In genomic region chr4:115821928-115822327, GRCm38 (mm10) we compare ENCODE assay signal across 18 mouse cellular contexts. TPM values are rescaled to one million over a fixed set of nuclear protein-coding genes. Genes with fewer than 3 reads are reported as not detected.
DNase-seq lines count a peak whose midpoint lies in the region; ATAC-seq lines count a peak whose summit lies in the region.
"Had no signal": no experiment of that assay in that cellular context is flagged by ENCODE, and none has a peak within 500 bp of the region (broad histone marks: within the 10 kb centered on the region; RNA-seq: fewer than 3 reads in every experiment).

No protein-coding gene starts in this region.

- H3K4me3 ChIP-seq in liver, embryonic 13.5 days (replicated peaks) = no peak overlapping the region
- no peak overlapping the region for H3K4me3 ChIP-seq in liver, embryonic 11.5 days (ENCODE audit: low read depth, low read length)
- H3K4me3 ChIP-seq: kidney, embryonic 15.5 days; limb, embryonic 10.5 days; neural tube, embryonic 15.5 days had no signal

- WGBS in liver, embryonic 13.5 days (ENCODE audit: insufficient replicate concordance) = 31% methylated on average over 3 of the region's 3 CpGs
- whole genome bisulfite sequencing in liver, embryonic 11.5 days = 54% methylated on average over 3 of the region's 3 CpGs

- no peak overlapping the region; the same call in 1 of the 2 replicates for H3K9ac ChIP-seq in liver, embryonic 13.5 days
- no peak overlapping the region for H3K9ac ChIP-seq in liver, embryonic 11.5 days (ENCODE audit: low read depth, low read length)
- H3K9ac ChIP-seq: forebrain, postnatal 0 days; kidney, embryonic 15.5 days; neural tube, embryonic 15.5 days had no signal

- no peak overlapping the region for H3K4me2 ChIP-seq in liver, embryonic 13.5 days
- no peak overlapping the region for H3K4me2 ChIP-seq in liver, embryonic 11.5 days
- H3K4me2 ChIP-seq: kidney, embryonic 15.5 days; neural tube, embryonic 15.5 days had no signal

- no peaks in the 10 kb centered on the region for H3K36me3 ChIP-seq in liver, embryonic 13.5 days
- no peaks in the 10 kb centered on the region for H3K36me3 ChIP-seq in liver, embryonic 11.5 days (ENCODE audit: control insufficient read depth, insufficient read depth, low read length)
- H3K36me3 ChIP-seq: limb, embryonic 10.5 days; neural tube, embryonic 15.5 days had no signal

- H3K27ac ChIP-seq in liver, embryonic 13.5 days = peak overlapping the region; percentile 19; the same call in 1 of the 2 replicates
- H3K27ac ChIP-seq in liver, embryonic 11.5 days (ENCODE audit: low read depth, low read length) = no peak overlapping the region
- H3K27ac ChIP-seq: kidney, embryonic 15.5 days; limb, embryonic 10.5 days; neural tube, embryonic 15.5 days had no signal

- DNase-seq in liver, embryonic 13.5 days = no peak
- DNase-seq in liver, embryonic 11.5 days (ENCODE audit: low spot score) = no peak
- peak; percentile 40 to 51 for DNase-seq in heart, adult 9 months (ENCODE audit: low spot score in 2 of 2)
- DNase-seq in heart, postnatal 4 days = peak; percentile 50
- DNase-seq in retina, embryonic 14.5 days (ENCODE audit: low spot score) = no peak
- DNase-seq in cerebellum, adult 18-20 months = no peak
- DNase-seq: forebrain, postnatal 0 days; gastrocnemius, postnatal 36 days; layer of hippocampus, adult 9-11 months; right cerebral cortex, postnatal 14 days; thymus, postnatal 25 days had no signal

- H3K27me3 ChIP-seq in liver, embryonic 13.5 days = no peaks in the 10 kb centered on the region
- no peaks in the 10 kb centered on the region for H3K27me3 ChIP-seq in liver, embryonic 11.5 days (replicated peaks; ENCODE audit: control insufficient read depth, insufficient read depth, low read length)
- H3K27me3 ChIP-seq: kidney, embryonic 15.5 days; neural tube, embryonic 15.5 days had no signal

- no peaks in the 10 kb centered on the region for H3K9me3 ChIP-seq in liver, embryonic 13.5 days (replicated peaks)
- H3K9me3 ChIP-seq in liver, embryonic 11.5 days (ENCODE audit: control insufficient read depth, low read length) = no peaks in the 10 kb centered on the region
- H3K9me3 ChIP-seq: kidney, embryonic 15.5 days; limb, embryonic 10.5 days; neural tube, embryonic 15.5 days had no signal

- ATAC-seq in liver, embryonic 13.5 days (ENCODE audit: low read depth) = no peak
- no peak for ATAC-seq in liver, embryonic 11.5 days (replicated peaks; ENCODE audit: low FRiP score)
- peak; percentile 24 for ATAC-seq in megakaryocyte progenitor cell, adult 5-6 weeks (replicated peaks; ENCODE audit: poor library complexity)
- ATAC-seq: CD4-positive, CD25-positive, alpha-beta regulatory T cell, adult 4 months; forebrain, postnatal 0 days; hindbrain, embryonic 16.5 days had no signal

- H3K4me1 ChIP-seq in liver, embryonic 13.5 days (replicated peaks) = peaks cover 61% of the 10 kb centered on the region
- H3K4me1 ChIP-seq in liver, embryonic 11.5 days (replicated peaks; ENCODE audit: control insufficient read depth, insufficient read depth, low read length) = peaks cover 33% of the 10 kb centered on the region
- H3K4me1 ChIP-seq: kidney, embryonic 15.5 days had no signal

RNA-seq across cellular contexts. Expression of gene Mob3c, which starts 6.0 kb away (rescaled TPM):
- 6.7 TPM in 2 replicates for polyA plus RNA-seq in liver, embryonic 13.5 days (2015; fragmentation: Nextera tagmentation; extraction: Ambion mirVana)
- polyA plus RNA-seq in liver, embryonic 11.5 days (2014; fragmentation: Nextera tagmentation; extraction: Ambion mirVana) = 9.7 and 9.8 TPM in 2 replicates
- total RNA-seq in heart, postnatal 4 days (2021) = 1 to 10 TPM; 6.3 to 8.1 TPM
- total RNA-seq in megakaryocyte progenitor cell, adult 5-6 weeks (2015) = 2.3 and 3.9 TPM in 2 replicates
- total RNA-seq in megakaryocyte progenitor cell, adult 5-6 weeks (2017) = 4.4 and 7.2 TPM in 2 replicates

RNA-seq across cellular contexts. Expression of gene Mknk1, which starts 17.1 kb away (rescaled TPM):
- 32.1 and 40.2 TPM in 2 replicates for polyA plus RNA-seq in liver, embryonic 13.5 days (2015; fragmentation: Nextera tagmentation; extraction: Ambion mirVana)
- 43.8 and 46.9 TPM in 2 replicates for polyA plus RNA-seq in liver, embryonic 11.5 days (2014; fragmentation: Nextera tagmentation; extraction: Ambion mirVana)
- total RNA-seq in heart, postnatal 4 days (2021) = 10 to 100 TPM; 22.1 to 23.6 TPM
- 13.3 and 16.9 TPM in 2 replicates for total RNA-seq in megakaryocyte progenitor cell, adult 5-6 weeks (2015)
- 48.3 and 55.5 TPM in 2 replicates for total RNA-seq in megakaryocyte progenitor cell, adult 5-6 weeks (2017)

RNA-seq across cellular contexts. Expression of gene Atpaf1, which starts 37.3 kb away (rescaled TPM):
- polyA plus RNA-seq in liver, embryonic 13.5 days (2015; fragmentation: Nextera tagmentation; extraction: Ambion mirVana) = 19.5 and 20.7 TPM in 2 replicates
- polyA plus RNA-seq in liver, embryonic 11.5 days (2014; fragmentation: Nextera tagmentation; extraction: Ambion mirVana) = 42.1 and 48.7 TPM in 2 replicates
- total RNA-seq in heart, postnatal 4 days (2021) = 10 to 100 TPM; 56.1 to 59.3 TPM
- total RNA-seq in megakaryocyte progenitor cell, adult 5-6 weeks (2015) = 32.1 and 33.7 TPM in 2 replicates
- total RNA-seq in megakaryocyte progenitor cell, adult 5-6 weeks (2017) = 11.5 and 21.2 TPM in 2 replicates

RNA-seq across cellular contexts. Expression of gene Tex38, which starts 41.1 kb away (rescaled TPM):
- not detected in 2 replicates for polyA plus RNA-seq in liver, embryonic 13.5 days (2015; fragmentation: Nextera tagmentation; extraction: Ambion mirVana)
- 0.22 TPM in 1 of 2 replicates, not detected in the other for polyA plus RNA-seq in liver, embryonic 11.5 days (2014; fragmentation: Nextera tagmentation; extraction: Ambion mirVana)
- 1 to 10 TPM in 1 of 2 experiments, under 1 TPM in 1; 0.60 to 1.2 TPM for total RNA-seq in heart, postnatal 4 days (2021)
- not detected in 2 replicates for total RNA-seq in megakaryocyte progenitor cell, adult 5-6 weeks (2015)
- total RNA-seq in megakaryocyte progenitor cell, adult 5-6 weeks (2017) = not detected in 2 replicates
- total RNA-seq: monocyte, adult 5-6 weeks had no signal

Comparison
In these comparisons a context has a peak if more than half of its experiments do, and no peak if none do; other contexts are left out.
1. DNase-seq: peak in heart, adult 9 months (2 of 2) and heart, postnatal 4 days (single experiment); none in liver, embryonic 13.5 days (single experiment), liver, embryonic 11.5 days (single experiment), retina, embryonic 14.5 days (single experiment) and cerebellum, adult 18-20 months (0 of 2).